Mouse (Mus musculus): ENCODE results near the gene Oxct2b. TPM values are rescaled to one million over a fixed set of nuclear protein-coding genes. Genes with fewer than 3 reads are reported as not detected.

The Oxct2b gene
- polyA plus RNA-seq, 1 experiment from 2014 or later, result not detected

DNA sequence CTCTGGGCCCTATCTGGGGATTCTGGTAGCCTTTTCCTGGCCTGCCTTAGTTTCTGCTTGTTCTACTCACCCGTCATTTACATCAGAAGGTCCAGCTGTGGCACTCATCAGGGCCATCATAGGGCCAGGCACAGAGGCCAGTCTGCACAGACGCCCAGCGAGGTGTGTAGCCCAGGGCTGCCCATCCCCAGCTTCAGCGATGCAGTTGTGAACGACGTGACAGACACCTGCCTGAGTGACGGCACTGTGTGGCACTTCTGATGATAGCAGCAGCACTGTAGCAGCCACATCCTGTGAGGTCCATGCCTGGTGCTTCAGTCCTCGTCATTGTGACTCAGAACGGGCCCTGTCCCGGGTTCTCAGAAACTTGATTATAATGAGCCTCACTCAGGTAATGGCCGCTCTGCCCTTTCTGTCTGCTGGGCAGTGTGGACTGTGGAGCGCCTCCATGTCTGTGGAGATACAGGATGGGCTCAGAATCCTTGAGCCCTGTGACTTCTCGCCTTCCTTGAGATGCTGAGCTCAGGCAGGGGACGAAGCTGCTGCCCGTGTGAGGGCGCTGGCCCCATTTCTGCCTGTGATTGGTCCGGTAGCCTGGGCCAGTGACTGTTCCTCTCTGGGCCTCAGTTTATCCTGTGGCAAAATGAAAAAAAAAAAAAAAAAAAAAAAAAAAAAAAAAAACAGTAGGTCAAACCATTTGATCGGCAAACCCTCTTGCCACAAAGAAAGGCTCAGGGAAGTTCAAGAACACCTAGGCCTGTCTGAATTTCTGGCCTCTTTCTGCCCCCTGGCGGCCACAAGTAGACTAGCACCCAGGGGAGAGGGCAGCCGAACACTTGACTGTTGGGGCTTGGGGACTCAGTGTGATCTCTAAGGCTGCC, 33.5 kb upstream of the Oxct2b start:
- Histone ChIP-seq H3K27ac (replicated peaks) (no peak overlapping the region), H3K4me3 (ENCODE audit: low read depth, low read length) (no peak overlapping the region), H3K36me3 (ENCODE audit: control insufficient read depth, insufficient read depth, low read length) (no peaks in the 10 kb centered on the region), H3K9ac (ENCODE audit: low read length) (no peak overlapping the region), H3K4me1 (replicated peaks; ENCODE audit: control insufficient read depth, insufficient read depth) (no peaks in the 10 kb centered on the region), H3K4me2 (replicated peaks; ENCODE audit: low read depth) (no peak overlapping the region), H3K27me3 (ENCODE audit: control insufficient read depth, insufficient read depth, low read length) (no peaks in the 10 kb centered on the region), H3K9me3 (ENCODE audit: control insufficient read depth, low read length) (no peaks in the 10 kb centered on the region)
- ATAC-seq (ENCODE audit: low FRiP score, low TSS enrichment), result peak; percentile 63
- TF ChIP-seq EP300 (optimal IDR thresholded peaks at IDR 0.05) (no peak), CTCF (IDR thresholded peaks at IDR 0.05; ENCODE audit: low read depth) (peak; percentile 86)
- 73% methylated on average over 20 of the region's 20 CpGs for WGBS
- peak; percentile 73 for DNase-seq (ENCODE audit: low spot score)

DNA sequence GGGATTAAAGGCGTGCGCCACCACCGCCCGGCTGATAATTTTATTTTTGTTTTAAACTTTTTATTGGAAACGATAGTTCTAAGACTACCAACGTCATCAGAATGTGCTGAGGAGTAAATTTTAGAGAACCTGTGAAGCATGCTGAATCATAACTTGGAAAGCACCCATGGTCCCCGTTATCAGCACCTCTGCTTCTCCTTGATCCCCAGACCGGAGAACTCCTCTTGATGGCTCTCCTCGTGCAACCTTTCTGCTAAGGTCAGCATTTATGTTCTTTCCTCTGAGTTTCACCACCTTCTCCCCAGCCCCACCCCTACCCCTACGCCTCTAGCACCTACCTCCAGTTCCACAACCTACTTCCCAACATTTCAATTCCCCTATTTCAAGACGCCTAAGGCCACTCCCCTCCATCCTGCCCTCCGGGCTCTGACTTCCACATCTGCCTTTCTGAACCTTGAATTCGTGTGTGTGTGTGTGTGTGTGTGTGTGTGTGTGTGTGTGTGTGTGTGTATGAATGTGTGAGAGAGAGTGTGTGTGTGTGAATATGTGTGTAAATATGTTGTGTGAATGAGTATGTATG, 32.7 kb upstream of the Oxct2b start:
- no peak for DNase-seq (ENCODE audit: low spot score)
- Histone ChIP-seq H3K4me1 (replicated peaks; ENCODE audit: control insufficient read depth, insufficient read depth) (no peaks in the 10 kb centered on the region), H3K4me2 (replicated peaks; ENCODE audit: low read depth) (no peak overlapping the region), H3K27ac (replicated peaks) (no peak overlapping the region), H3K4me3 (ENCODE audit: low read depth, low read length) (no peak overlapping the region), H3K9ac (ENCODE audit: low read length) (no peak overlapping the region), H3K9me3 (ENCODE audit: control insufficient read depth, low read length) (no peaks in the 10 kb centered on the region), H3K27me3 (ENCODE audit: control insufficient read depth, insufficient read depth, low read length) (no peaks in the 10 kb centered on the region), H3K36me3 (ENCODE audit: control insufficient read depth, insufficient read depth, low read length) (no peaks in the 10 kb centered on the region)
- no peak for TF ChIP-seq EP300 (optimal IDR thresholded peaks at IDR 0.05)
- no peak for TF ChIP-seq CTCF (IDR thresholded peaks at IDR 0.05; ENCODE audit: low read depth)
- ATAC-seq (ENCODE audit: low FRiP score, low TSS enrichment), result no peak
- WGBS, result 62% methylated on average over 13 of the region's 13 CpGs

DNA sequence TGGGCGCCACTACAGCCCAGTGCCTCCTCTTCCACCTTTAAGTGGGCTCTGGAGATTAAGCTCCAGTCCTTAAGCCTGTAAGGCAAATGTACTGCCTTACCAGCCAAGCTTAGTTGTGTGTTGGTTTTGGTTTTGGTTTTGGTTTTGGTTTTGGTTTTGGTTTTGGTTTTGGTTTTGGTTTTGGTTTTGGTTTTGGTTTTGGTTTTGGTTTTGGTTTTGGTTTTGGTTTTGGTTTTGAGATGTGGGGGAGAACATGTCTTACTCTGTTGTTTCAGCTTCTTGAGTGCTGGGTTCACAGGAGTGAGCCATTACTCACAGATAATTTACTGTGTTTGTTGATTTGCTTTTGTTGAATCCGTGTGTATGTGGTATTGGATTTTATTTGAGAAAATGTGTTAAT, 30.8 kb upstream of the Oxct2b start:
- Histone ChIP-seq H3K27ac (replicated peaks) (no peak overlapping the region), H3K36me3 (ENCODE audit: control insufficient read depth, insufficient read depth, low read length) (no peaks in the 10 kb centered on the region), H3K27me3 (ENCODE audit: control insufficient read depth, insufficient read depth, low read length) (no peaks in the 10 kb centered on the region), H3K4me1 (replicated peaks; ENCODE audit: control insufficient read depth, insufficient read depth) (no peaks in the 10 kb centered on the region), H3K9me3 (ENCODE audit: control insufficient read depth, low read length) (no peaks in the 10 kb centered on the region), H3K4me3 (ENCODE audit: low read depth, low read length) (no peak overlapping the region), H3K9ac (ENCODE audit: low read length) (no peak overlapping the region), H3K4me2 (replicated peaks; ENCODE audit: low read depth) (no peak overlapping the region)
- no peak for TF ChIP-seq EP300 (optimal IDR thresholded peaks at IDR 0.05)
- no peak for TF ChIP-seq CTCF (IDR thresholded peaks at IDR 0.05; ENCODE audit: low read depth)
- ATAC-seq (ENCODE audit: low FRiP score, low TSS enrichment) (no peak), DNase-seq (ENCODE audit: low spot score) (no peak)
- 79% methylated on average over 2 of the region's 2 CpGs for WGBS

DNA sequence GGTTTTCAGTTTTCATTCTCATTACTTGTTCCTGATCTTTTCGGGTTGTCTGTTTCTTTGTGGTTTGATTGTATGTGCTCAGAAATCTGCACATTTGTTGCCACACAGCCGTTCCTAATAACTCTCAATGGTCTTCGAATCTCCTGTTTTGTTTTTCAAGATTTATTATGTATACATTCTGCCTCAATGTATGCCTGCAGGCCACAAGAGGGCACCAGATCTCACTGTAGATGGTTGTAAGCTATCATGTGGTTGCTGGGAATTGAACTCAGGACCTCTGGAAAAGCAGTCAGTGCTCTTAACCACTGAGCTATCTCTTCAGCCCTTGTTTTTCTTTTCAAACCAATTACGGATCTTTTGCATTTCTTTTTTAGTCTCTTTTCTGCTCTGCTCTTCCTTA, 29.7 kb upstream of the Oxct2b start:
- 80% methylated on average over 4 of the region's 4 CpGs for WGBS
- Histone ChIP-seq H3K9ac (ENCODE audit: low read length) (no peak overlapping the region), H3K4me2 (replicated peaks; ENCODE audit: low read depth) (no peak overlapping the region), H3K4me1 (replicated peaks; ENCODE audit: control insufficient read depth, insufficient read depth) (no peaks in the 10 kb centered on the region), H3K27me3 (ENCODE audit: control insufficient read depth, insufficient read depth, low read length) (no peaks in the 10 kb centered on the region), H3K27ac (replicated peaks) (no peak overlapping the region), H3K4me3 (ENCODE audit: low read depth, low read length) (no peak overlapping the region), H3K9me3 (ENCODE audit: control insufficient read depth, low read length) (no peaks in the 10 kb centered on the region), H3K36me3 (ENCODE audit: control insufficient read depth, insufficient read depth, low read length) (no peaks in the 10 kb centered on the region)
- TF ChIP-seq CTCF (IDR thresholded peaks at IDR 0.05; ENCODE audit: low read depth) (peak; percentile 43), EP300 (optimal IDR thresholded peaks at IDR 0.05) (no peak)
- no peak for ATAC-seq (ENCODE audit: low FRiP score, low TSS enrichment)
- DNase-seq (ENCODE audit: low spot score), result no peak

DNA sequence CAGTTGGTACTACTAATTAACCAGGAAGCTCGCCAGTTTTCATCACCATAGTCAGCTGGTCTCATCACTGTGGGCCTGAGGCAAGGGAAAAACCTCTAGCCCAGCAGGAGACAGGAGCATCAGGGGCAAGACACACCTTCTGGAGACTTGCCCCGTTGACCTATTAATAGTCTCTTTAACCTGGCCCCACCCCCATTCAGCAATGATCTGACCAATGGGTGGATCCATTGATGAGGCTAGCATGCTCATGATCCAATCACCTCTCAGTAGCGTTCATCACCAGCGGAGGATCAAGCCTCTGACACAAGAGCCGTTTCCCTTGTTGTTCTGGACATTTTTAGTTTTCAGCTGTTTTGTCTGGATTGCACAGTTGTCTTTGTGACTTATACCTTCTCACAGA, 23.4 kb upstream of the Oxct2b start:
- no peak overlapping the region for H3K4me2 ChIP-seq (replicated peaks; ENCODE audit: low read depth)

More for the DNA sequence above, 23.4 kb upstream of the Oxct2b start:
- ATAC-seq (ENCODE audit: low FRiP score, low TSS enrichment) (no peak; the same call in 1 of the 2 replicates), DNase-seq (ENCODE audit: low spot score) (peak; percentile 13)
- no peaks in the 10 kb centered on the region for H3K4me1 ChIP-seq (replicated peaks; ENCODE audit: control insufficient read depth, insufficient read depth)
- TF ChIP-seq EP300 (optimal IDR thresholded peaks at IDR 0.05), result no peak
- no peak for TF ChIP-seq CTCF (IDR thresholded peaks at IDR 0.05; ENCODE audit: low read depth)
- WGBS, result 56% methylated on average over 5 of the region's 5 CpGs
- H3K36me3 ChIP-seq (ENCODE audit: control insufficient read depth, insufficient read depth, low read length), result no peaks in the 10 kb centered on the region
- no peaks in the 10 kb centered on the region for H3K9me3 ChIP-seq (ENCODE audit: control insufficient read depth, low read length)
- H3K9ac ChIP-seq (ENCODE audit: low read length), result no peak overlapping the region
- no peaks in the 10 kb centered on the region for H3K27me3 ChIP-seq (ENCODE audit: control insufficient read depth, insufficient read depth, low read length)
- H3K4me3 ChIP-seq (ENCODE audit: low read depth, low read length), result no peak overlapping the region
- no peak overlapping the region for H3K27ac ChIP-seq (replicated peaks)

Data from stomach, postnatal 0 days (tissue).